Mouse (Mus musculus): ENCODE measurements around the gene Vmn1r73.

Gene Vmn1r73

GRCm38 (mm10) chr7:11729966-11730365, at the start of gene Vmn1r73:
Gene Vmn1r73 (plus strand): TSS chr7:11730266.
- in situ Hi-C loops (cut with MboI, MseI): no loop called here

Data from T-helper 17 cell (primary cell).